Mouse (Mus musculus) CH12.LX (cell line): ENCODE measurements at regions not wholly inside any gene's neighbourhood (a gene's known extent, or its start where the extent isn't known, plus 50 kb on each side); places are given as distances from the start of the nearest gene placed in this dataset.

Experiments
- BHLHE40 ChIP-seq: IDR thresholded peaks from 2 replicates; pipeline ENCODE4 v1.6.1; 2011; ENCODE audit warnings: mild to moderate bottlenecking, low read depth, low read length, improper control_type of control experiment
- CHD1 ChIP-seq: IDR thresholded peaks from 2 replicates; pipeline ENCODE4 v1.6.1; 2012; ENCODE audit warnings: low read depth, low read length, improper control_type of control experiment, inconsistent platforms
- CTCF ChIP-seq, 2 experiments: IDR thresholded peaks in 1 of 2; conservative IDR thresholded peaks in 1 of 2; 2 replicates each; pipeline ENCODE4 v1.5.1; 2011 to 2012; ENCODE audit warnings: low read depth in 2 of 2, low read length in 2 of 2, improper control_type of control experiment in 1 of 2, inconsistent platforms in 1 of 2, mild to moderate bottlenecking in 1 of 2, moderate library complexity in 1 of 2
- EP300 ChIP-seq: IDR thresholded peaks from 2 replicates; pipeline ENCODE4 v1.6.1; 2011; ENCODE audit warnings: low read length, improper control_type of control experiment
- HCFC1 ChIP-seq: IDR thresholded peaks from 2 replicates; pipeline ENCODE4 v1.6.1; 2012; ENCODE audit warnings: low read depth, mild to moderate bottlenecking, inconsistent platforms, low read length, improper control_type of control experiment
- JUND ChIP-seq: conservative IDR thresholded peaks from 2 replicates; pipeline ENCODE4 v1.6.1; 2011; ENCODE audit warnings: low read depth, low read length, improper control_type of control experiment
- POLR2A ChIP-seq: IDR thresholded peaks from 2 replicates; pipeline ENCODE4 v1.6.1; 2011; ENCODE audit warnings: low read depth, mild to moderate bottlenecking, improper control_type of control experiment, low read length
- POLR2AphosphoS2 ChIP-seq: IDR thresholded peaks from 2 replicates; pipeline ENCODE4 v1.6.1; 2011; ENCODE audit warnings: low read depth, low read length, improper control_type of control experiment
- SMC3 ChIP-seq: IDR thresholded peaks from 2 replicates; pipeline ENCODE4 v1.6.1; 2011; ENCODE audit warnings: low read depth, low read length, improper control_type of control experiment
- TCF12 ChIP-seq: IDR thresholded peaks from 2 replicates; pipeline ENCODE4 v1.6.1; 2014; ENCODE audit warnings: low read depth, mild to moderate bottlenecking, inconsistent platforms, low read length, improper control_type of control experiment
- ZMIZ1 ChIP-seq: IDR thresholded peaks from 2 replicates; pipeline ENCODE4 v1.6.1; 2012; ENCODE audit warnings: low read depth, mild to moderate bottlenecking, inconsistent platforms, low read length, improper control_type of control experiment

- TF ChIP-seq EP300: no peak
- no peak for TF ChIP-seq POLR2A
- no peak for TF ChIP-seq JUND
- TF ChIP-seq TCF12: no peak
- TF ChIP-seq POLR2AphosphoS2: no peak
- TF ChIP-seq BHLHE40: no peak
- TF ChIP-seq CTCF (conservative IDR thresholded peaks at IDR 0.05 in 1 of 2, IDR thresholded peaks at IDR 0.05 in 1 of 2; ENCODE audit: low read depth in 2 of 2, low read length in 2 of 2): no peak
- TF ChIP-seq SMC3: no peak
- no peak for TF ChIP-seq ZMIZ1
- TF ChIP-seq CHD1: no peak
- no peak for TF ChIP-seq HCFC1
These were observed 251.6 kb downstream of the Dact1 start for GRCm38 (mm10) chr12:71561259-71561658.
